In the genomic region with DNA sequence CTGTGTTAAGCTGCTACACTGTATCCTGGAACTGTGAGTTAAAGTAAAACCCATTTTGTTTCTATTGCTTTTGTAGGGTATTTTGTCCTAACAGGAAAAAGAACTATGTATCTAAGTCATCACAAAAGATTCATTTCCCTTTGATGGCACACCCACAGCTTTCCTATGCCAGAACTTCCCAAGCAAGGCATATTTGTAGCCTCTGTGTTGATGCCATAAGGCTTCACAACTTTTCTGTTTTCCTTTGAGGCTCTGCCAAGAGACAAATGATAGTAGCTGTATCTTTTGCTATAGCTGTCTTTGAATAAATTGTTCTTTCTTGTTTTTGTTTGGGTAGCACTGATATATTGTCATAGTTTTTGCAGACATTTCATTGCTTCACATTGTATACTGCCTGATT, we compare ENCODE assay signal across 23 mouse cellular contexts.
DNase-seq lines count a peak whose midpoint lies in the region; ATAC-seq and TF ChIP-seq lines count a peak whose summit lies in the region.
"Had no signal": no experiment of that assay in that cellular context is flagged by ENCODE, and none has a peak within 500 bp of the region (broad histone marks: within the 10 kb centered on the region; RNA-seq: fewer than 3 reads in every experiment).

No protein-coding gene starts in this region.

- H3K9ac ChIP-seq in forebrain, embryonic 13.5 days: no peak overlapping the region
- H3K9ac ChIP-seq in forebrain, embryonic 11.5 days (ENCODE audit: low read length): no peak overlapping the region
- no peak overlapping the region for H3K9ac ChIP-seq in forebrain, postnatal 0 days
- H3K9ac ChIP-seq in liver, postnatal 0 days (replicated peaks): no peak overlapping the region
- H3K9ac ChIP-seq in hindbrain, postnatal 0 days (replicated peaks; ENCODE audit: low read length): no peak overlapping the region
- H3K9ac ChIP-seq: embryonic facial prominence, embryonic 15.5 days; hindbrain, embryonic 15.5 days; midbrain, embryonic 15.5 days had no signal

- DNase-seq in forebrain, embryonic 11.5 days (ENCODE audit: low spot score): no peak
- peak; percentile 30 for DNase-seq in left cerebral cortex, adult 11 months (ENCODE audit: low spot score)
- no peak for DNase-seq in left cerebral cortex, postnatal 4 days
- DNase-seq in forebrain, postnatal 0 days: peak; percentile 68
- peak; percentile 6 to 12 for DNase-seq in left cerebral cortex, postnatal 36 days (ENCODE audit: low spot score in 2 of 2)
- DNase-seq in liver, postnatal 0 days: no peak
- no peak for DNase-seq in hindbrain, postnatal 0 days (ENCODE audit: low spot score)
- DNase-seq: adrenal gland, postnatal 10 days; cerebellum, adult 18-20 months; cerebellum, postnatal 25 days; embryo, embryonic 11 days; gastrocnemius, postnatal 10 days; heart, adult 18-20 months; heart, postnatal 4 days; liver; lung, adult 18-20 months; thymus, adult 18-20 months; thymus, postnatal 4 days had no signal

- H3K27ac ChIP-seq in forebrain, embryonic 13.5 days: no peak overlapping the region
- H3K27ac ChIP-seq in forebrain, embryonic 11.5 days (ENCODE audit: low read depth, low read length): no peak overlapping the region
- H3K27ac ChIP-seq in forebrain, postnatal 0 days (ENCODE audit: low read depth, low read length): no peak overlapping the region
- no peak overlapping the region for H3K27ac ChIP-seq in liver, postnatal 0 days (ENCODE audit: low read depth)
- H3K27ac ChIP-seq in hindbrain, postnatal 0 days: no peak overlapping the region
- H3K27ac ChIP-seq: embryonic facial prominence, embryonic 15.5 days; hindbrain, embryonic 15.5 days; midbrain, embryonic 15.5 days had no signal

- H3K4me1 ChIP-seq in forebrain, embryonic 13.5 days: no peaks in the 10 kb centered on the region
- no peaks in the 10 kb centered on the region for H3K4me1 ChIP-seq in forebrain, embryonic 11.5 days (replicated peaks; ENCODE audit: control insufficient read depth, insufficient read depth, low read length)
- no peaks in the 10 kb centered on the region for H3K4me1 ChIP-seq in forebrain, postnatal 0 days (ENCODE audit: insufficient read depth)
- no peaks in the 10 kb centered on the region for H3K4me1 ChIP-seq in liver, postnatal 0 days (ENCODE audit: insufficient read depth)
- H3K4me1 ChIP-seq in hindbrain, postnatal 0 days (ENCODE audit: insufficient read depth, low read length): no peaks in the 10 kb centered on the region
- H3K4me1 ChIP-seq: embryonic facial prominence, embryonic 15.5 days; hindbrain, embryonic 15.5 days; midbrain, embryonic 15.5 days had no signal

- H3K4me2 ChIP-seq in forebrain, embryonic 13.5 days: no peak overlapping the region
- H3K4me2 ChIP-seq in forebrain, embryonic 11.5 days (ENCODE audit: low read depth, low read length, severe bottlenecking): no peak overlapping the region
- H3K4me2 ChIP-seq in forebrain, postnatal 0 days (ENCODE audit: low read depth): no peak overlapping the region
- no peak overlapping the region for H3K4me2 ChIP-seq in liver, postnatal 0 days (ENCODE audit: low read depth, low read length)
- H3K4me2 ChIP-seq in hindbrain, postnatal 0 days (ENCODE audit: low read depth, low read length): no peak overlapping the region
- H3K4me2 ChIP-seq: embryonic facial prominence, embryonic 15.5 days; hindbrain, embryonic 15.5 days; midbrain, embryonic 15.5 days had no signal

- H3K27me3 ChIP-seq in forebrain, embryonic 13.5 days: no peaks in the 10 kb centered on the region
- H3K27me3 ChIP-seq in forebrain, embryonic 11.5 days (ENCODE audit: control insufficient read depth, insufficient read depth, low read length): no peaks in the 10 kb centered on the region
- H3K27me3 ChIP-seq in forebrain, postnatal 0 days (ENCODE audit: insufficient read depth, low read length): no peaks in the 10 kb centered on the region
- H3K27me3 ChIP-seq in liver, postnatal 0 days (ENCODE audit: insufficient read depth, low read length): no peaks in the 10 kb centered on the region
- H3K27me3 ChIP-seq in hindbrain, postnatal 0 days (ENCODE audit: insufficient read depth, low read length): no peaks in the 10 kb centered on the region
- H3K27me3 ChIP-seq: embryonic facial prominence, embryonic 15.5 days; hindbrain, embryonic 15.5 days; midbrain, embryonic 15.5 days had no signal

- no peaks in the 10 kb centered on the region for H3K9me3 ChIP-seq in forebrain, embryonic 13.5 days (replicated peaks)
- H3K9me3 ChIP-seq in forebrain, embryonic 11.5 days (ENCODE audit: control insufficient read depth, low read length): no peaks in the 10 kb centered on the region
- no peaks in the 10 kb centered on the region for H3K9me3 ChIP-seq in forebrain, postnatal 0 days (ENCODE audit: low read length)
- no peaks in the 10 kb centered on the region for H3K9me3 ChIP-seq in liver, postnatal 0 days (ENCODE audit: low read length)
- H3K9me3 ChIP-seq in hindbrain, postnatal 0 days (ENCODE audit: low read length): no peaks in the 10 kb centered on the region
- H3K9me3 ChIP-seq: embryonic facial prominence, embryonic 15.5 days; hindbrain, embryonic 15.5 days; midbrain, embryonic 15.5 days had no signal

- H3K4me3 ChIP-seq in forebrain, embryonic 13.5 days: no peak overlapping the region
- no peak overlapping the region for H3K4me3 ChIP-seq in forebrain, embryonic 11.5 days (ENCODE audit: low read depth, low read length)
- no peak overlapping the region for H3K4me3 ChIP-seq in forebrain, postnatal 0 days (ENCODE audit: low read depth, low read length)
- H3K4me3 ChIP-seq in liver, postnatal 0 days (ENCODE audit: low read depth, low read length): no peak overlapping the region
- H3K4me3 ChIP-seq in hindbrain, postnatal 0 days (ENCODE audit: low read length): no peak overlapping the region
- H3K4me3 ChIP-seq: embryonic facial prominence, embryonic 15.5 days; hindbrain, embryonic 15.5 days; midbrain, embryonic 15.5 days had no signal

- no peak for TF ChIP-seq EP300 in liver, postnatal 0 days (IDR thresholded peaks at IDR 0.05; ENCODE audit: low read depth)

- intact Hi-C loops in left cerebral cortex, postnatal 4 days (cut with DNase I): no loop called here
- intact Hi-C loops in left cerebral cortex, postnatal 36 days (cut with DNase I): no loop called here

- peak; percentile 19; the same call in 1 of the 2 replicates for ATAC-seq in forebrain, embryonic 13.5 days
- no peak for ATAC-seq in forebrain, embryonic 11.5 days (replicated peaks; ENCODE audit: low FRiP score)
- ATAC-seq in forebrain, postnatal 0 days: peak; percentile 87
- ATAC-seq in liver, postnatal 0 days: no peak
- no peak for ATAC-seq in hindbrain, postnatal 0 days
- ATAC-seq: intestine, embryonic 16.5 days; midbrain, embryonic 15.5 days had no signal

- no peak for TF ChIP-seq CTCF in forebrain, postnatal 0 days (IDR thresholded peaks at IDR 0.05; ENCODE audit: low read depth)
- no peak for TF ChIP-seq CTCF in liver, postnatal 0 days (IDR thresholded peaks at IDR 0.05; ENCODE audit: low read depth)
- no peak for TF ChIP-seq CTCF in hindbrain, postnatal 0 days (IDR thresholded peaks at IDR 0.05; ENCODE audit: low read depth)

- H3K36me3 ChIP-seq in forebrain, embryonic 13.5 days (ENCODE audit: poor library complexity, severe bottlenecking): no peaks in the 10 kb centered on the region
- no peaks in the 10 kb centered on the region for H3K36me3 ChIP-seq in forebrain, embryonic 11.5 days (ENCODE audit: control insufficient read depth, insufficient read depth, low read length)
- no peaks in the 10 kb centered on the region for H3K36me3 ChIP-seq in forebrain, postnatal 0 days (ENCODE audit: insufficient read depth)
- no peaks in the 10 kb centered on the region for H3K36me3 ChIP-seq in liver, postnatal 0 days (replicated peaks; ENCODE audit: insufficient read depth, low read length)
- H3K36me3 ChIP-seq in hindbrain, postnatal 0 days (ENCODE audit: insufficient read depth, low read length): no peaks in the 10 kb centered on the region
- H3K36me3 ChIP-seq: embryonic facial prominence, embryonic 15.5 days; hindbrain, embryonic 15.5 days; midbrain, embryonic 15.5 days had no signal

Comparison
In these comparisons a context has a peak if more than half of its experiments do, and no peak if none do; other contexts are left out.
1. ATAC-seq: peak in forebrain, embryonic 13.5 days (single experiment) and forebrain, postnatal 0 days (single experiment); none in forebrain, embryonic 11.5 days (single experiment), liver, postnatal 0 days (single experiment) and hindbrain, postnatal 0 days (single experiment).
2. DNase-seq: peak in left cerebral cortex, adult 11 months (single experiment), forebrain, postnatal 0 days (single experiment) and left cerebral cortex, postnatal 36 days (2 of 2); none in forebrain, embryonic 11.5 days (single experiment), left cerebral cortex, postnatal 4 days (single experiment), liver, postnatal 0 days (single experiment) and hindbrain, postnatal 0 days (single experiment).